Mouse (Mus musculus): ENCODE measurements around the gene Aldh1a2. TPM values are rescaled to one million over a fixed set of nuclear protein-coding genes. Genes with fewer than 3 reads are reported as not detected.

Gene Aldh1a2
- polyA plus RNA-seq, 1 experiment from 2014 or later: 28.8 TPM

DNA sequence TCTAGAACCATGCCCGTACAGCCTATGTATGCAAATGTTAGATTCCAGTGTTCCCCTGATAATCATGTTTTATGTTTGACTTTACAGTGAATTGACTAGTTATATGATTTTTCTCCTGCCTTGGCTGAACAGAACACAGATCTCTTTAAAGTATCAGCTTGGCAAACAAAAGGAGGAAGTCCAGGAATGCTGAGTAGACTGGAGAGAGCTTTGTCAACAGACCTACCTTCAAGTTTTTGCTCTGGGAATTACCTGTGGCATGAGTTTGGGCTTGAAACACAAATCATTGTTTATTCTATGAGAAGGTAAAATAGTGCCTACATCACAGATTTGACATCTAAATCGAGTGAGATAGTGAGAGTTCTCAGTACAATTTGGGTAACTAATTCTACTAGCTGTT, 24.3 kb downstream of the Aldh1a2 start:
- H3K27ac ChIP-seq (replicated peaks in 1 of 2; ENCODE audit: control insufficient read depth in 1 of 2, insufficient read depth in 1 of 2, low read depth in 2 of 2, low read length in 2 of 2): no peak overlapping the region
- WGBS: 74% methylated on average over 2 of the region's 2 CpGs

DNA sequence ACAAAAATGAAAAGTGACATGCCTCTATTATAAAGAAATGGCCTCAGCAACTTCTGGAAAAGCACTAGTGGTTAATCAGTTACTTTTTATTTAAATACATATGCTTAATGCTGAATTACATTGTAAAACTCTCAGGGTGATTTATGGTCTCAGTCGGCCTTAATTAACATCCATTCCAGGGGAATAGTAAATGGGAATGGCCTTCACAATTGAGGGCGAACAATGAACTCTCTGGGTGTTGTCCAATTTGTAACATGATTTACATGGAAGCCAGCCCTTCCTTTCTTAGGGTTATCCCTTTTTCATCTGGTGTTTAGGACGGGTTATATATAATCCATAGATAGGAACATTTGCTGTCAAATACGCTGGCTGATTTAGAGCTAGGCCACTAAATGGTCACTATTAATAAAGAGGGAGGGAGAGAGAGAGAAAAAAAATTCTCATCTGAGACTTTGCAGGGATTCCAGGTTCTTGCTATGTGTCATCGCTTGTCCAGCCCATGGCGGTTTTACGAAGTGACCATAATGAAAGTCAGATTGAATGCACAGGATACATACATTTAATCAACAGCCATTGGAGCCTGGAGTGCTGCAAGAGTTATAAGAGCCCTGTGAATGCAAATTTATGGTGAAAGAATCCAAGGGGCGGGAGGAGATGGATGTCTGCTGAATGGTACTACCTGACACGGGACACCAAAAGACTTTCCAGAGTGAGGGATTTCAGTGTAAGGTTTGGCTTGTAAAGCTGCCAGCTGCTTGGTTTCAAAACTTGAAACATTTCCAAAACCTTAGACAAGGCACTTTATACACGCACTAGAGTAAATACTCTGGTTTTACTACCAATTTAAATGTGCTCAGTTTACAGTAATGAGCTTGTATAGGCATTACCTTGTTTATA, 26.2 kb downstream of the Aldh1a2 start:
- ATAC-seq (ENCODE audit: insufficient number of reproducible peaks, insufficient read depth, low FRiP score, low read depth): no peak

More for the DNA sequence above, 24.3 kb downstream of the Aldh1a2 start:
- H3K4me3 ChIP-seq (ENCODE audit: control insufficient read depth in 1 of 2, insufficient read depth in 1 of 2, low read depth in 1 of 2, low read length in 2 of 2): no peak overlapping the region
- H3K4me2 ChIP-seq (ENCODE audit: low read length): no peak overlapping the region
- H3K9ac ChIP-seq (ENCODE audit: low read length): no peak overlapping the region
- no peaks in the 10 kb centered on the region for H3K36me3 ChIP-seq (ENCODE audit: control insufficient read depth, insufficient read depth, low read length)
- no peak for ATAC-seq (ENCODE audit: insufficient number of reproducible peaks, insufficient read depth, low FRiP score, low read depth)
- H3K4me1 ChIP-seq (ENCODE audit: control insufficient read depth in 2 of 2, insufficient read depth in 2 of 2, low read length in 2 of 2): no peaks in the 10 kb centered on the region; a peak in 1 of 4 replicates
- H3K9me3 ChIP-seq (ENCODE audit: control insufficient read depth, low read length): no peaks in the 10 kb centered on the region
- H3K27me3 ChIP-seq (ENCODE audit: control insufficient read depth, insufficient read depth, low read length): no peaks in the 10 kb centered on the region

DNA sequence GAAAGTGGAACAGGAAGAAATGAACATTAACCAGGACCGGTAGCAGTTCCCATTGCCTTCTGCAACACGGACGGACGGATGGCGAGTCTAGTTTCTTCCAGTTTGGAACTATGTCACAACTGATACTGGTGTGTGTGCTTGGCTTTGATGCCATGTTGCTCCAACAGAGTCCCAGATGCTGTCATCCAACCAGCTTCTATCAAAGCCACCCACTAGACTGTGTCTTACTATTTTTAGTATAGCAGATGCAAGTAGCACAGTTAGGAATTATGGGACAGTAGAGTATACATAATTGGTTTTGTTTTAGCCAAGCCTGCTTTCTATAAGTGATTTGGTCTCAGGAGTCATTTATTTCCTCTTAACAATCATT, 26.8 kb downstream of the Aldh1a2 start:
- Histone ChIP-seq H3K9ac (ENCODE audit: low read length) (no peak overlapping the region), H3K4me1 (ENCODE audit: control insufficient read depth in 2 of 2, insufficient read depth in 2 of 2, low read length in 2 of 2) (no peaks in the 10 kb centered on the region; a peak in 1 of 4 replicates), H3K4me3 (ENCODE audit: control insufficient read depth in 1 of 2, insufficient read depth in 1 of 2, low read depth in 1 of 2, low read length in 2 of 2) (no peak overlapping the region), H3K36me3 (ENCODE audit: control insufficient read depth, insufficient read depth, low read length) (no peaks in the 10 kb centered on the region), H3K27ac (replicated peaks in 1 of 2; ENCODE audit: control insufficient read depth in 1 of 2, insufficient read depth in 1 of 2, low read depth in 2 of 2, low read length in 2 of 2) (no peak overlapping the region), H3K4me2 (ENCODE audit: low read length) (no peak overlapping the region), H3K27me3 (ENCODE audit: control insufficient read depth, insufficient read depth, low read length) (no peaks in the 10 kb centered on the region), H3K9me3 (ENCODE audit: control insufficient read depth, low read length) (no peaks in the 10 kb centered on the region)
- no peak for ATAC-seq (ENCODE audit: insufficient number of reproducible peaks, insufficient read depth, low FRiP score, low read depth)
- WGBS: 82% methylated on average over 5 of the region's 5 CpGs

More for the DNA sequence above, 26.2 kb downstream of the Aldh1a2 start:
- Histone ChIP-seq H3K36me3 (ENCODE audit: control insufficient read depth, insufficient read depth, low read length) (no peaks in the 10 kb centered on the region), H3K4me1 (ENCODE audit: control insufficient read depth in 2 of 2, insufficient read depth in 2 of 2, low read length in 2 of 2) (no peaks in the 10 kb centered on the region; a peak in 1 of 4 replicates), H3K9me3 (ENCODE audit: control insufficient read depth, low read length) (no peaks in the 10 kb centered on the region), H3K27ac (replicated peaks in 1 of 2; ENCODE audit: control insufficient read depth in 1 of 2, insufficient read depth in 1 of 2, low read depth in 2 of 2, low read length in 2 of 2) (no peak overlapping the region), H3K9ac (ENCODE audit: low read length) (no peak overlapping the region), H3K27me3 (ENCODE audit: control insufficient read depth, insufficient read depth, low read length) (no peaks in the 10 kb centered on the region), H3K4me3 (ENCODE audit: control insufficient read depth in 1 of 2, insufficient read depth in 1 of 2, low read depth in 1 of 2, low read length in 2 of 2) (no peak overlapping the region), H3K4me2 (ENCODE audit: low read length) (no peak overlapping the region)
- WGBS: 74% methylated on average over 10 of the region's 10 CpGs

DNA sequence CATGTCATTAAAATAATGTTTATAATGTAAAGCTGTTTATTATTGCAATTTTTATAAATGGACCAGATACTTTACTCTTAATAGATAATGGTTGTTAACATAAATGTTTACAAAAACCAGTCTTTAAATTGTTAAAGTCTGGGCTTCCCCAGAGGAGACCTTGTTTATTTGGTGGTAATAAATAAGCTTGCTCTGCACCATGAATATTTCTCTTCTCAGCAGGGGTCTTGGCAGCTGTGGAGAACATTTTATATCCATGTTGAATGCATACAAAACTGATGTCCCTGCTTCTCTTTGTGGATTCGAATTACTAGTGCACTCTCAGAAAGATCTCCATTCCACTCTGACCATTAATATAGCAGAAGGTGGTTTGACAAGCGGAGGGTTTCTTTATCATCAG, 38.8 kb downstream of the Aldh1a2 start:
- H3K27me3 ChIP-seq (ENCODE audit: control insufficient read depth, insufficient read depth, low read length): no peaks in the 10 kb centered on the region
- H3K36me3 ChIP-seq (ENCODE audit: control insufficient read depth, insufficient read depth, low read length): no peaks in the 10 kb centered on the region
- 70% methylated on average over 2 of the region's 2 CpGs for WGBS
- H3K4me3 ChIP-seq (ENCODE audit: control insufficient read depth in 1 of 2, insufficient read depth in 1 of 2, low read depth in 1 of 2, low read length in 2 of 2): no peak overlapping the region
- no peaks in the 10 kb centered on the region for H3K9me3 ChIP-seq (ENCODE audit: control insufficient read depth, low read length)
- no peak overlapping the region for H3K9ac ChIP-seq (ENCODE audit: low read length)
- no peaks in the 10 kb centered on the region for H3K4me1 ChIP-seq (ENCODE audit: control insufficient read depth in 2 of 2, insufficient read depth in 2 of 2, low read length in 2 of 2)
- no peak overlapping the region for H3K4me2 ChIP-seq (ENCODE audit: low read length)
- no peak for ATAC-seq (ENCODE audit: insufficient number of reproducible peaks, insufficient read depth, low FRiP score, low read depth)
- no peak overlapping the region for H3K27ac ChIP-seq (replicated peaks in 1 of 2; ENCODE audit: control insufficient read depth in 1 of 2, insufficient read depth in 1 of 2, low read depth in 2 of 2, low read length in 2 of 2)

DNA sequence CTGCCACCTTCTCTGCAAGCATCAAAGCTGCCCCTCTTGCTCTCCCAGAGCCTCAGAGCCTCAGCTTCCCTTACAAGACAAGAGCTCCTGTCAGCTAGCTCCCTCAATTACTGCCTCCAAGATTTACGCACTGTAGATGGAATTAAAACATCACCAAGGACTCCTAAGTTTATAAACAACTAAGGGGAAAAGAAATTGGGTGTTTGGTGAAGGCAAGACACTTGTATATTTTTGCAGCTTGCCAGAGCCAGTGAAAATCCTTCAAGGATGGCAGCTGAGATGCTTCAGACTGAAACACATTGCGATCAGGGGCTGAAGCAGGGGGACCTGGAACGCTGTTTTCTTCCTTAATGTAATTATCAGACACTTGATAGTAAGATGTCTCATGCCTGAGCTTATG, 47.1 kb downstream of the Aldh1a2 start:
- H3K4me3 ChIP-seq (ENCODE audit: control insufficient read depth in 1 of 2, insufficient read depth in 1 of 2, low read depth in 1 of 2, low read length in 2 of 2): no peak overlapping the region
- 57% methylated on average over 3 of the region's 3 CpGs for WGBS
- H3K4me1 ChIP-seq (ENCODE audit: control insufficient read depth in 2 of 2, insufficient read depth in 2 of 2, low read length in 2 of 2): peaks cover 0 to 7% of the 10 kb centered on the region in 2 experiments; a peak in 1 of 4 replicates
- H3K9ac ChIP-seq (ENCODE audit: low read length): no peak overlapping the region
- no peak overlapping the region for H3K27ac ChIP-seq (replicated peaks in 1 of 2; ENCODE audit: control insufficient read depth in 1 of 2, insufficient read depth in 1 of 2, low read depth in 2 of 2, low read length in 2 of 2)
- H3K9me3 ChIP-seq (ENCODE audit: control insufficient read depth, low read length): no peaks in the 10 kb centered on the region
- no peaks in the 10 kb centered on the region for H3K36me3 ChIP-seq (ENCODE audit: control insufficient read depth, insufficient read depth, low read length)
- H3K27me3 ChIP-seq (ENCODE audit: control insufficient read depth, insufficient read depth, low read length): no peaks in the 10 kb centered on the region
- no peak for ATAC-seq (ENCODE audit: insufficient number of reproducible peaks, insufficient read depth, low FRiP score, low read depth)
- no peak overlapping the region for H3K4me2 ChIP-seq (ENCODE audit: low read length)

DNA sequence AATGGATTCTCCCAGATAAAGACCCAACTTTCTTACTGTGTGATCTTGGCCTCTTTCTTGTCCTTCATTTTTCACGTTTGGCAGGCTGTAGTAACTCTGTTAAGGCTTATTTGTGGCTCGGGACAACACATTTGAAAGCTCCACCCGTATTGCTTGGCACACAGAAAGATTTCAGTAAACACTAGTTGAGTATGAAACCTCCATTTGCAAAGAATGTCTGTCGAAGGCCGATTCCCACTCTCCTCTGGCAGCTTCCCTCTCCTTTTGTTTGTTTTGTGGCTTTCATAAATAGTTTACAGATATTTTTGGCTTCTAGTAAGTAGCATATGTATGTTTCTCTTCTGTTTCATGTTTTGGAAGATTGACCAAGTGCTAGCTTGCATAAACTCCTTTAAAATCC, 54.1 kb downstream of the Aldh1a2 start:
- no peak for ATAC-seq (ENCODE audit: insufficient number of reproducible peaks, insufficient read depth, low FRiP score, low read depth)

DNA sequence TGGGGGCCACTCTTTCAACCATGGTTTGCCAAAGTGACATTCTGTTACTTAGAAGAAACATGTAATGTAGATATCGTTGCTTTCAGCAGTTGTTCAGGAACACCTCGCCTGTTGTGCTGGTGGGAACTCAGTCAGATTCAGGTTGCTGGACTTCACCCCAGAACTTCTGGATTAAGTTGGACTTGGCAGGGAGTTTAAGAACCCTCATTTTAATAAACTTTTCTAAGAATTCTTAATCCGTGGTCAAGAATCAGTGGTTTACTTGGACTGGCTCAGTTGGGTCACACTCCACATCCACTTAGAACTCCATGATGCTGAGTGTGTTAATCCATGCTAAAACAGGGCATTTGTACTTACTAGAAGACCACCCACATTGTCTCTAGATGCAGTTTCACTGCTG, 54.6 kb downstream of the Aldh1a2 start:
- no peak overlapping the region for H3K4me2 ChIP-seq (ENCODE audit: low read length)
- WGBS: 76% methylated on average over 3 of the region's 3 CpGs
- no peak for ATAC-seq (ENCODE audit: insufficient number of reproducible peaks, insufficient read depth, low FRiP score, low read depth)
- no peaks in the 10 kb centered on the region for H3K9me3 ChIP-seq (ENCODE audit: control insufficient read depth, low read length)
- H3K4me1 ChIP-seq (ENCODE audit: control insufficient read depth in 2 of 2, insufficient read depth in 2 of 2, low read length in 2 of 2): no peaks in the 10 kb centered on the region
- no peak overlapping the region for H3K27ac ChIP-seq (replicated peaks in 1 of 2; ENCODE audit: control insufficient read depth in 1 of 2, insufficient read depth in 1 of 2, low read depth in 2 of 2, low read length in 2 of 2)
- H3K9ac ChIP-seq (ENCODE audit: low read length): no peak overlapping the region
- no peaks in the 10 kb centered on the region for H3K36me3 ChIP-seq (ENCODE audit: control insufficient read depth, insufficient read depth, low read length)
- H3K4me3 ChIP-seq (ENCODE audit: control insufficient read depth in 1 of 2, insufficient read depth in 1 of 2, low read depth in 1 of 2, low read length in 2 of 2): no peak overlapping the region
- H3K27me3 ChIP-seq (ENCODE audit: control insufficient read depth, insufficient read depth, low read length): no peaks in the 10 kb centered on the region

More for the DNA sequence above, 54.1 kb downstream of the Aldh1a2 start:
- Histone ChIP-seq H3K4me3 (ENCODE audit: control insufficient read depth in 1 of 2, insufficient read depth in 1 of 2, low read depth in 1 of 2, low read length in 2 of 2) (no peak overlapping the region), H3K4me2 (ENCODE audit: low read length) (no peak overlapping the region), H3K27ac (replicated peaks in 1 of 2; ENCODE audit: control insufficient read depth in 1 of 2, insufficient read depth in 1 of 2, low read depth in 2 of 2, low read length in 2 of 2) (no peak overlapping the region), H3K36me3 (ENCODE audit: control insufficient read depth, insufficient read depth, low read length) (no peaks in the 10 kb centered on the region), H3K4me1 (ENCODE audit: control insufficient read depth in 2 of 2, insufficient read depth in 2 of 2, low read length in 2 of 2) (no peaks in the 10 kb centered on the region), H3K27me3 (ENCODE audit: control insufficient read depth, insufficient read depth, low read length) (no peaks in the 10 kb centered on the region), H3K9ac (ENCODE audit: low read length) (no peak overlapping the region), H3K9me3 (ENCODE audit: control insufficient read depth, low read length) (no peaks in the 10 kb centered on the region)
- 74% methylated on average over 5 of the region's 5 CpGs for WGBS
